Mouse (Mus musculus) T-helper 17 cell (primary cell): ENCODE measurements at regions not wholly inside any gene's neighbourhood (a gene's known extent, or its start where the extent isn't known, plus 50 kb on each side); places are given as distances from the start of the nearest gene placed in this dataset.
"Not testable (repeated sequence)": the region's sequence is repeated elsewhere in the genome, so short reads cannot be mapped to it uniquely, and the experiment has no call there.

Source experiments
- in situ Hi-C, 2 experiments: fragments of 300-600 bp; cut with MboI, MseI; formaldehyde crosslinking; loops; 1 replicate in 1 of 2; 2 replicates in 1 of 2; pipeline ENCODE4 v1.15.1; 2025; ENCODE audit warnings: high pct_unique_total_duplicates in 2 of 2

GRCm38 (mm10) chr16:63102930-63103329 lies 248.8 kb downstream of the Pros1 start:
- in situ Hi-C loops = no loop called here

GRCm38 (mm10) chr16:63104383-63104782 lies 250.3 kb downstream of the Pros1 start:
- in situ Hi-C loops = no loop called here

GRCm38 (mm10) chr16:63104938-63105714 lies 251.0 kb downstream of the Pros1 start:
- in situ Hi-C loops = no loop called here

GRCm38 (mm10) chr16:63116456-63116855 lies 262.3 kb downstream of the Pros1 start:
- in situ Hi-C loops = no loop called here

GRCm38 (mm10) chr16:63118721-63119120 lies 264.6 kb downstream of the Pros1 start:
- in situ Hi-C loops = no loop called here

GRCm38 (mm10) chr16:63143851-63144250 lies 289.7 kb downstream of the Pros1 start:
- in situ Hi-C loops = no loop called here

- in situ Hi-C loops = no loop called here
Observed at GRCm38 (mm10) chr16:63155300-63155821, 301.3 kb downstream of the Pros1 start.

- in situ Hi-C loops = no loop called here
Observed at GRCm38 (mm10) chr16:63170101-63170500, 316.0 kb downstream of the Pros1 start.

- in situ Hi-C loops = no loop called here
Observed at GRCm38 (mm10) chr16:63179228-63179627, 325.1 kb downstream of the Pros1 start.

GRCm38 (mm10) chr16:63191181-63191580 lies 337.1 kb downstream of the Pros1 start:
- in situ Hi-C loops = no loop called here

GRCm38 (mm10) chr16:63191623-63192022 lies 337.5 kb downstream of the Pros1 start:
- in situ Hi-C loops = no loop called here

- in situ Hi-C loops = no loop called here
Observed at GRCm38 (mm10) chr16:63194595-63194994, 340.5 kb downstream of the Pros1 start.

- in situ Hi-C loops = not testable (repeated sequence)
Observed at GRCm38 (mm10) chr16:63213471-63213870, 359.4 kb downstream of the Pros1 start.

GRCm38 (mm10) chr16:63220228-63220879 lies 366.2 kb downstream of the Pros1 start:
- in situ Hi-C loops = no loop called here

GRCm38 (mm10) chr16:63224608-63225007 lies 370.5 kb downstream of the Pros1 start:
- in situ Hi-C loops = no loop called here

GRCm38 (mm10) chr16:63225097-63225496 lies 371.0 kb downstream of the Pros1 start:
- in situ Hi-C loops = no loop called here

- in situ Hi-C loops = no loop called here
Observed at GRCm38 (mm10) chr16:63229135-63229534, 375.0 kb downstream of the Pros1 start.

- in situ Hi-C loops = no loop called here
Observed at GRCm38 (mm10) chr16:63229567-63229966, 375.5 kb downstream of the Pros1 start.

- in situ Hi-C loops = no loop called here
Observed at GRCm38 (mm10) chr16:63270173-63270572, 416.1 kb downstream of the Pros1 start.

GRCm38 (mm10) chr16:63277556-63277955 lies 423.4 kb downstream of the Pros1 start:
- in situ Hi-C loops = no loop called here

GRCm38 (mm10) chr16:63278259-63278697 lies 424.2 kb downstream of the Pros1 start:
- in situ Hi-C loops = no loop called here

- in situ Hi-C loops = no loop called here
Observed at GRCm38 (mm10) chr16:63287655-63288054, 433.5 kb downstream of the Pros1 start.

- in situ Hi-C loops = no loop called here
Observed at GRCm38 (mm10) chr16:63311676-63312075, 457.6 kb downstream of the Pros1 start.
